Mouse (Mus musculus) forebrain, embryonic 10.5 days (tissue): ENCODE results near the gene Plch2. TPM values are rescaled to one million over a fixed set of nuclear protein-coding genes. Genes with fewer than 3 reads are reported as not detected.
A peak's percentile ranks its signal among the peaks of the same experiment; 100 is the strongest.

Source experiments
- DNase-seq: peaks from one replicate; pipeline ENCODE4 v3.0.0-alpha.2; 2017; ENCODE audit warnings: low spot score; ENCODE audit errors: extremely low spot score
- H3K27ac ChIP-seq: fragments of 300-500 bp; sonication (generic); 2 replicates; pipeline ENCODE4 v1.5.1; 2016; ENCODE audit warnings: mild to moderate bottlenecking
- H3K27me3 ChIP-seq: fragments of 300-500 bp; sonication (generic); 2 replicates; pipeline ENCODE4 v1.6.1; 2016; ENCODE audit warnings: mild to moderate bottlenecking; ENCODE audit not compliant: poor library complexity, severe bottlenecking
- H3K36me3 ChIP-seq: fragments of 300-500 bp; sonication (generic); replicated peaks from 2 replicates; pipeline ENCODE4 v1.6.1; 2016; ENCODE audit warnings: mild to moderate bottlenecking, moderate library complexity
- H3K4me1 ChIP-seq: fragments of 300-500 bp; sonication (generic); 2 replicates; pipeline ENCODE4 v1.6.1; 2016
- H3K4me3 ChIP-seq: fragments of 300-500 bp; sonication (generic); 2 replicates; pipeline ENCODE4 v1.5.1; 2016; ENCODE audit warnings: mild to moderate bottlenecking, moderate library complexity
- H3K9me3 ChIP-seq: fragments of 300-500 bp; sonication (generic); 2 replicates; pipeline ENCODE4 v1.6.1; 2016; ENCODE audit warnings: mild to moderate bottlenecking, moderate library complexity
- WGBS: fragments of 180-500 bp; shearing (Covaris S2); methylation state at CpG from one replicate; pipeline ENCODE4 v1.1.7; 2016; 5-methylcytosine and 5-hydroxymethylcytosine counted together
- polyA plus RNA-seq: library from polyadenylated mRNA; unstranded; fragments of >200 nt; fragmentation: Nextera tagmentation; extraction: Ambion mirVana; gene quantifications from 2 replicates; pipeline ENCODE4 v1.2.1, GENCODE M21; 2016

Gene Plch2
- polyA plus RNA-seq, 1 experiment from 2014 or later = 0.64 TPM

GRCm38 (mm10) chr4:154965856-154966255 lies 90.7 kb downstream of the Plch2 start:
- peak overlapping the region; percentile 98 for H3K4me3 ChIP-seq
- DNase-seq = no peak
- H3K4me1 ChIP-seq = peaks cover 66% of the 10 kb centered on the region
- no peaks in the 10 kb centered on the region for H3K9me3 ChIP-seq
- H3K36me3 ChIP-seq = peaks cover 70% of the 10 kb centered on the region
- no peak overlapping the region for H3K27ac ChIP-seq
- H3K27me3 ChIP-seq = peaks cover 27% of the 10 kb centered on the region
- 87% methylated on average over 3 of the region's 3 CpGs for WGBS

DNA sequence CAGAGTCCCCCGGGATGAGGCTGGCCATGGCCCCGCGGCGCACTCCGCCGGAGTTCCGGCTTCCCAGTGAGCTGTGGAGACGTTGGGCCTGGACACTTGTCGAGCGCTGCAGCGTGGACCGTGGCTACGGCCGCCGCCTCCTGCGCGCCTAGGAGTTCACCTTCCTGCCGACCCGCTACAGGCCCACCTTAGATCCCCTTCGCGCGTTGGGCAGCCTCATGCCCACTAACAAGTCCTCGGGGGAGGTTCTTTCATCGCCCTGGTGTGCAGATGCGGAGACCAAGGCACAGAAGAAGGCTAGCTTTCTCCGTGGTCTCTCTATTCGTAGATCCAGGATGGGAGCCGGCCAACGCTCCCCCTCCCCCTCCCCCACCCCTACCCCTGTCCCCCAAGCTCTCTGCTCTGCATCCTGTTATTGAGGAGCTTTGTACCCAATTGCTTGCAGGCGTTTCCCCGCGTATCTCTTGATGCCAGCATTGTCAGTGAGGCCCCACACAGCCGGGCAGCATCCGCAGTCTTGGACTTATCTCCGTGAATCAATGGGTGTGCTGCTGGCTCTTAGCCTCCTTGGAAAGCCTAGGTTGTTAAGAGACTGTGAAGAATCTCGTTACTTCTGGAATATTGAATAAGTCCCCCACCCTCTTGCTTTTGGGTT lies 91.9 kb downstream of the Plch2 start:
- WGBS = under 1% methylated on average over 36 of the region's 36 CpGs
- H3K27ac ChIP-seq = peak overlapping the region; percentile 97
- peaks cover 78% of the 10 kb centered on the region for H3K4me1 ChIP-seq
- H3K4me3 ChIP-seq = peak overlapping the region; percentile 98
- peaks cover 58% of the 10 kb centered on the region for H3K36me3 ChIP-seq
- DNase-seq = no peak
- H3K27me3 ChIP-seq = peaks cover 39% of the 10 kb centered on the region
- H3K9me3 ChIP-seq = no peaks in the 10 kb centered on the region

- Histone ChIP-seq H3K27ac (peak within 1 kb of the TSS; percentile 97), H3K27me3 (peaks cover 46% of the 10 kb centered on the region), H3K4me1 (peaks cover 84% of the 10 kb centered on the region), H3K9me3 (no peaks in the 10 kb centered on the region), H3K4me3 (peak within 1 kb of the TSS; percentile 98), H3K36me3 (peaks cover 51% of the 10 kb centered on the region)
- WGBS = under 1% methylated on average over 66 of the region's 66 CpGs
- DNase-seq = peak; percentile 93
Observed at GRCm38 (mm10) chr4:154963901-154964580, 92.5 kb downstream of the Plch2 start, which contains the start of gene Pank4. Gene Pank4, plus strand, starts transcription at chr4:154964123.

DNA sequence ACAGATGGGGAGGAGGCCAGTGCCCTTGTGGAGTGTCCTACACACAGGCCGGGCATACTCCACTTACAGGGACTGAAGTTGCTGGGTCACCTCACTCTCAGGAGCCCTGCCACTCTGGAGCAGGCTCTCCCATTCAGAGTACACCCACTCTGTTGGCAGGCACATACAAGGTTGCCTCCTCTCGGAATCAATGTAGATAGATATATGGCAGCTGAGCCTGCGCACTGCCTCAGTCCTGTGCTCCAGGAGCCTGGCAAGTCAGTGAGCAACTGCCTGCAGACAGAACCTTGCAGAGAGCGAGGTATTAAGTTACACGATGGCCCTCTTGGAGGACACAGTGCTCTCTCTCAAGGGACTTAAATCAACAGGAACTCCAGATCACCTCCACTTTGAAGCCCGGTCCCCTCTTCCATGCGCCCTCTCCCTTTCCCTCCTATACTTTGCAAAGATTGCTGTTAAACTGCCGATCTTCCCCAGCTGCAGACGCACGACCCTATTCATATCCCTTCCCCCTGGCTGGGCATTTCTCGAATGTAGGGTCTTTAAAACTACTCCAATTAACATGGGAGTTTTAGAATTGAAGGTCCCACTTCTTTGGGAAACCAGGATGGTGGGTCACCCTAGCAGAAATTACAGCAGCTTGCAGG lies 93.3 kb downstream of the Plch2 start:
- DNase-seq = no peak
- 29% methylated on average over 11 of the region's 11 CpGs for WGBS
- Histone ChIP-seq H3K27me3 (peaks cover 53% of the 10 kb centered on the region), H3K4me3 (peak overlapping the region; percentile 98), H3K9me3 (no peaks in the 10 kb centered on the region), H3K27ac (peak overlapping the region; percentile 97), H3K4me1 (peaks cover 92% of the 10 kb centered on the region), H3K36me3 (peaks cover 45% of the 10 kb centered on the region)

GRCm38 (mm10) chr4:154962683-154963082 lies 93.9 kb downstream of the Plch2 start:
- Histone ChIP-seq H3K4me1 (peaks cover 97% of the 10 kb centered on the region), H3K27ac (peak overlapping the region; percentile 97), H3K9me3 (no peaks in the 10 kb centered on the region), H3K36me3 (peaks cover 39% of the 10 kb centered on the region), H3K4me3 (peak overlapping the region; percentile 98), H3K27me3 (peaks cover 59% of the 10 kb centered on the region)
- no peak for DNase-seq
- 59% methylated on average over 7 of the region's 7 CpGs for WGBS

DNA sequence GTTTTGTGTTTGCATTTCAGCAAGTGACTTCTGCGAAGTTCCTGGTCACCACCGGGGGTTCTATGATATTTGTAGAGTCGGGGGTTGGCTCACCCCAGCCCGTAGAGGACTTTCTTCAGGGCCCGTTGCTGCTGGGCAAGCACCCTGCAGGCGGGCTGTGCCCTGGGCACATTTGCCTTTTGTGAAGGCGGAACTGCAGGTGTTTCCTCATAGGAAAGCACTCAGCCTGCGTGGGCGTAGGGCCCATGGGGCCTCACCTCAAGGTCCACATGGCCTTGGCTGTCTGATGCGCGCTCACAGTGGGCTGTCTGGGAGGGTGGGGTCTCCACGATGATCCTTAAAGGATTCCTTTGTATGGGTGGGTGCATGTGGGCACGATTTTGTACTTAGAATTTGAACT lies 94.7 kb downstream of the Plch2 start:
- Histone ChIP-seq H3K36me3 (peaks cover 34% of the 10 kb centered on the region), H3K27ac (peak overlapping the region; percentile 97), H3K27me3 (peaks cover 67% of the 10 kb centered on the region), H3K9me3 (no peaks in the 10 kb centered on the region), H3K4me3 (peak overlapping the region; percentile 98), H3K4me1 (peaks cover 99% of the 10 kb centered on the region)
- no peak for DNase-seq
- WGBS = 9% methylated on average over 13 of the region's 13 CpGs

DNA sequence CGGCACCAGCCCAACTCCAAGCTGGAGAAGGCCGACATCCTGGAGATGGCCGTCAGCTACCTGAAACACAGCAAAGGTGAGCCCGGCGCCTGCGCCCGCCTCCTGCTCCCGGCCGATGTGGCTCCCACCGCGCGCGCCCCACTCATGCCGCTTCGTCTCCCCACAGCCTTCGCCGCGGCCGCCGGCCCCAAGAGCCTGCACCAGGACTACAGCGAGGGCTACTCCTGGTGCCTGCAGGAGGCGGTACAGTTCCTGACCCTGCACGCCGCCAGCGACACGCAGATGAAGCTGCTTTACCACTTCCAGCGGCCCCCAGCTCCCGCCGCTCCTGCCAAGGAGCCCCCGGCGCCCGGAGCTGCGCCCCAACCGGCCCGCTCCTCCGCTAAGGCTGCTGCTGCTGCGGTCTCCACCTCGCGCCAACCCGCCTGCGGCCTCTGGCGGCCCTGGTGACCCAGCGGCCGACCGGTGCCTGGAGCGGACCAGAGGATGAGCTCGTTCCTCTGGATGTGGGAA lies 95.3 kb downstream of the Plch2 start:
- WGBS = 0% methylated on average over 47 of the region's 47 CpGs
- H3K27me3 ChIP-seq = peaks cover 73% of the 10 kb centered on the region

GRCm38 (mm10) chr4:154960690-154961225 lies 95.8 kb downstream of the Plch2 start, which contains the start of gene Hes5:
Gene Hes5, plus strand, starts transcription at chr4:154960923.
- Histone ChIP-seq H3K4me3 (peak within 1 kb of the TSS; percentile 98), H3K4me1 (peaks cover 99% of the 10 kb centered on the region), H3K36me3 (peaks cover 22% of the 10 kb centered on the region), H3K27ac (peak within 1 kb of the TSS; percentile 97), H3K9me3 (no peaks in the 10 kb centered on the region), H3K27me3 (peaks cover 78% of the 10 kb centered on the region)
- WGBS = under 1% methylated on average over 65 of the region's 65 CpGs
- DNase-seq = peak; percentile 91

More for the DNA sequence above, 95.3 kb downstream of the Plch2 start:
- peaks cover 28% of the 10 kb centered on the region for H3K36me3 ChIP-seq
- peak; percentile 64 for DNase-seq
- H3K27ac ChIP-seq = peak overlapping the region; percentile 97
- H3K4me1 ChIP-seq = peaks cover 99% of the 10 kb centered on the region
- no peaks in the 10 kb centered on the region for H3K9me3 ChIP-seq
- peak overlapping the region; percentile 98 for H3K4me3 ChIP-seq

DNA sequence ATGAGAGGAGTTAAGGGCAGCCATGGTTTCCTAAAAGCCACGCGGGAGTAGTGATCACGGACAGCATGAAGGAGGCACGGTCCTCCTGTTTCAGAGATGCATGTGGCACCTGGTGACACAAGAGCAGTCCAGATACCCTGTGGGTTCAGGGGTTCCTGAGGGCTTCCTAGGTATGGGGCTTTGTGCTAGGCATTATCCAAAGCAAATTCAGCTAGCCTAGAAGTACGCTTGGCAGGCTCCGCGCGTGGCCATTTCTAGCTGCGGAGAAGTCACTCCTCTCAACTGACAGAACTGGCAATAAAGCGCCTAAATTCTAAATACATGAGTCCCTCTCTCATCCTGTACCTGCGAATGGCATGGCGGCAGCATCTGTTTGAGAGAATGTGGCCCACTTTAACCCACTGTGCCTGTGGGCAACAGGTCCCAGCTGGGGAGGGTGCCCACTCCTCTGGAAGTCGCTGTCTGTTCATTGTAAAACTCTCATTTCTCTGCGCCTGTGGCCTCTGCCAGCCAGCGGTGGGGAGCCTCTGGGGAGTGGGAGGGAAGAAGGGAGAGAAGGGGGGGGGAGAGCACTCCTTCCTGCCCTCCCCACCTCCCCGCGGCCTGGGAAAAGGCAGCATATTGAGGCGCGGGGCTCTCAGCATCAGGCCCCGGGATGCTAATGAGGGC lies 96.4 kb downstream of the Plch2 start:
- peaks cover 84% of the 10 kb centered on the region for H3K27me3 ChIP-seq
- peak overlapping the region; percentile 97 for H3K27ac ChIP-seq
- peaks cover 96% of the 10 kb centered on the region for H3K4me1 ChIP-seq

DNA sequence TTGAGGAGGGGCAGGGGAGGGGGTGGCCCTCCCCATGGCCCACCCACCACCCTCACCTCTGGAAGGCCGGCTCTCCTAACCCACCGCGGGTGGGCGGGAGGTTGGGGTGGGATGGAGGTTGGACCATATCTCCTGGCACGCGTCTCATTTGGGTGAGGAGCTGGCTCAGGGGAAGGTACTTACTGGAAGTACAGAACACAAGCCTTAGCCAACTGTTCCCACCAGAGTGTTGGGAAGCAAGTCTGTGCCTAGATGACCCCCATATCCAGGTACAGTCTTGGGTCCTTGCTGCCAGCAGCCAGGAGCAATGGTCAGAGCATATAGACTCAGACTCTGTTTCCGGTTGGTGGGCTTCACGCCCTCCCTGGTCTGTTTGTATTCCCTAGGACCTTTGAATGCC lies 98.0 kb downstream of the Plch2 start:
- peaks cover 100% of the 10 kb centered on the region for H3K27me3 ChIP-seq
- peaks cover 20% of the 10 kb centered on the region for H3K36me3 ChIP-seq
- H3K27ac ChIP-seq = peak overlapping the region; percentile 97
- no peak for DNase-seq
- no peaks in the 10 kb centered on the region for H3K9me3 ChIP-seq
- H3K4me3 ChIP-seq = peak overlapping the region; percentile 98
- WGBS = 10% methylated on average over 8 of the region's 8 CpGs
- H3K4me1 ChIP-seq = peaks cover 95% of the 10 kb centered on the region

More for the DNA sequence above, 96.4 kb downstream of the Plch2 start:
- Histone ChIP-seq H3K4me3 (peak overlapping the region; percentile 98), H3K9me3 (no peaks in the 10 kb centered on the region), H3K36me3 (peaks cover 20% of the 10 kb centered on the region)
- WGBS = 11% methylated on average over 20 of the region's 20 CpGs
- DNase-seq = no peak

GRCm38 (mm10) chr4:154958171-154958570 lies 98.4 kb downstream of the Plch2 start:
- Histone ChIP-seq H3K4me3 (peak overlapping the region; percentile 98), H3K27ac (peak overlapping the region; percentile 97), H3K27me3 (peaks cover 100% of the 10 kb centered on the region), H3K36me3 (peaks cover 19% of the 10 kb centered on the region), H3K4me1 (peaks cover 95% of the 10 kb centered on the region), H3K9me3 (no peaks in the 10 kb centered on the region)
- 0% methylated on average over 15 of the region's 15 CpGs for WGBS
- DNase-seq = peak; percentile 88
